Mouse (Mus musculus) kidney, postnatal 0 days (tissue): ENCODE measurements at regions not wholly inside any gene's neighbourhood (a gene's known extent, or its start where the extent isn't known, plus 50 kb on each side); places are given as distances from the start of the nearest gene placed in this dataset.

Source experiments
- ATAC-seq: fragments of 200-750 bp; cut with Nextera tagmentation; replicated peaks from 2 replicates; pipeline ENCODE4 v1.8.0; 2017; ENCODE audit warnings: low read depth, moderate number of reproducible peaks, moderate TSS enrichment, moderate library complexity; ENCODE audit not compliant: low FRiP score
- DNase-seq: peaks from one replicate; pipeline ENCODE4 v3.0.0-alpha.2; 2016; ENCODE audit warnings: low spot score
- H3K27ac ChIP-seq: fragments of 300-500 bp; sonication (generic); 2 replicates; pipeline ENCODE4 v1.5.1; 2014; ENCODE audit warnings: mild to moderate bottlenecking
- H3K27me3 ChIP-seq: fragments of 300-500 bp; sonication (generic); 2 replicates; pipeline ENCODE4 v1.6.1; 2014; ENCODE audit warnings: low read length, mixed read lengths; ENCODE audit not compliant: insufficient read depth
- H3K36me3 ChIP-seq: fragments of 300-500 bp; sonication (generic); 2 replicates; pipeline ENCODE4 v1.6.1; 2014; ENCODE audit warnings: low read length, mixed read lengths; ENCODE audit not compliant: insufficient read depth
- H3K4me1 ChIP-seq: fragments of 300-500 bp; sonication (generic); replicated peaks from 2 replicates; pipeline ENCODE4 v1.6.1; 2014; ENCODE audit warnings: antibody characterized with exemption, low read length, mixed read lengths; ENCODE audit not compliant: insufficient read depth
- H3K4me2 ChIP-seq: fragments of 300-500 bp; sonication (generic); 2 replicates; pipeline ENCODE4 v1.6.1; 2014; ENCODE audit warnings: mild to moderate bottlenecking, low read length, moderate library complexity, mixed read lengths
- H3K4me3 ChIP-seq: fragments of 300-500 bp; sonication (generic); replicated peaks from 2 replicates; pipeline ENCODE4 v1.5.1; 2014; ENCODE audit warnings: low read depth, low read length
- H3K9ac ChIP-seq: fragments of 300-500 bp; sonication (generic); 2 replicates; pipeline ENCODE4 v1.6.1; 2014; ENCODE audit warnings: low read depth, low read length
- H3K9me3 ChIP-seq: fragments of 300-500 bp; sonication (generic); replicated peaks from 2 replicates; pipeline ENCODE4 v1.6.1; 2016; ENCODE audit warnings: low read length, inconsistent platforms, mixed read lengths
- CTCF ChIP-seq: IDR thresholded peaks from 2 replicates; pipeline ENCODE4 v1.5.1; 2016; ENCODE audit warnings: antibody characterized with exemption, low read depth, mild to moderate bottlenecking, moderate library complexity
- WGBS: fragments of 180-500 bp; shearing (Covaris S2); extraction: QIAGEN DNeasy Blood & Tissue Kit; methylation state at CpG from one replicate; pipeline ENCODE4 v1.1.7; 2014; 5-methylcytosine and 5-hydroxymethylcytosine counted together

DNA sequence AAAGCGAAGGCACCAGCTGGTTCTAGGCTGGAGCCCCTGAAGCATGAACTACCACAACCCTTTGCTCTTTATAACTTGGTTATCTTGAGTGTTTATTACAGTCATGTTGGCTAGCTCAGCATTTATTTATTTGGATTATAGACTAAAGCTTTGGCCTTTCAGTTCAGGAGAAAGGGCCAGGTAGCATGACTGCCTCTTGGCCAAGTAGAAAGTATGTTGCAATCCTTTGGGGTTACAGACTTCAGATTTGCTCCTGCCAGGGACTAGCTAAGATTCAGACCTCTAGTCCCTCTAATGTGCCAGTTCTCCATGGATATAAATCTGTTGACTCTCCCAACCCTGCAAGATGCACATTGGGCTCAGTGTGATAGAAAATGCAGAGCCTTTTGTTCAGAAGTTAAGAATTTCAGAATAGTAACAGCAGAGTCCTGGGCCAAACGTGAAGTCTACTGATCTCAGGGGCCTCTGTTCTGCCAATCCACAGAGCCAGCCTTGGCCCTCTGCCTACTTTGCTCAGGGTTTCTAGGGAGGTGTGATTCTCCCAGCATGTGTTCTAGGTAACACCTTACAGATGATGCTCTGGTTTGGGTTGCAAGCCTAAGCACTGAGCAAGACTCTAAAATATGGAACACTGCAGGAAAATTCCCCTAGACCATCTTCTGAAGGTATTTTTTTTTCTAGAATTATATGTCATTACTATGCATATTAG lies 218.2 kb downstream of the Eipr1 start:
- Histone ChIP-seq H3K27me3 (no peaks in the 10 kb centered on the region), H3K27ac (no peak overlapping the region), H3K36me3 (no peaks in the 10 kb centered on the region), H3K4me1 (no peaks in the 10 kb centered on the region), H3K9ac (no peak overlapping the region), H3K4me3 (no peak overlapping the region), H3K9me3 (0 out of 2 replicates have a peak, but pooled peaks cover 3% of the 10 kb centered on the region), H3K4me2 (no peak overlapping the region)
- 79% methylated on average over 2 of the region's 2 CpGs for WGBS
- ATAC-seq (no peak), DNase-seq (no peak)
- TF ChIP-seq CTCF: no peak

DNA sequence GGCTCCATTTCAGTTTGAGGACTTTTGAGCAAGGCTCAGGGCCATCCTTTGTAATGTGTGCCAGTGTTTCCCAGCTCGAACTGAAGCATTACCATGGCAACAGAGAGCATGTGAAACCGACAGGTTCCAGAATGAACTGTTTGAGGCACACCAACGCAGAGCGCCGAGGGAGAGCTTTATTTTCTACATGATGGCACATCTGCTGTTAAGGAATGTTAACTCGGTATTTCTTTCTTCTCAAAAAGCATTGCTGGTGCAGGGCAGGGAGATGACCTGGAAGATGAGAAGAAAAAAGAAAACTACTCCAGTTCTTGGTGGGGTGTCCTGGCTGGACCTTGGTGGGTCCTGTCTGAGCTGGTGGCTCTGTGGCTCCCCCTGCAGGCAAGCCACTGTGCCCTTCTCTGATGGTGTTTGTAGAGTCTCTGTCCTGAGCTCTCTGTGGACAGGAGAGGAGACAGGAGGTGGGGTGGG lies 223.0 kb downstream of the Eipr1 start:
- no peak overlapping the region for H3K27ac ChIP-seq
- no peaks in the 10 kb centered on the region for H3K36me3 ChIP-seq
- 0 out of 2 replicates have a peak, but pooled peaks cover 3% of the 10 kb centered on the region for H3K9me3 ChIP-seq
- no peak overlapping the region for H3K9ac ChIP-seq
- peak; percentile 59 for TF ChIP-seq CTCF
- no peak overlapping the region for H3K4me2 ChIP-seq
- ATAC-seq (0 out of 2 replicates have a peak, but pooled peaks have one; percentile 29), DNase-seq (no peak)
- 52% methylated on average over 6 of the region's 6 CpGs for WGBS
- no peaks in the 10 kb centered on the region for H3K4me1 ChIP-seq
- H3K4me3 ChIP-seq: no peak overlapping the region
- no peaks in the 10 kb centered on the region for H3K27me3 ChIP-seq

- Histone ChIP-seq H3K4me2 (no peak overlapping the region), H3K36me3 (no peaks in the 10 kb centered on the region), H3K4me3 (no peak overlapping the region), H3K4me1 (no peaks in the 10 kb centered on the region), H3K9me3 (0 out of 2 replicates have a peak, but pooled peaks cover 3% of the 10 kb centered on the region), H3K27ac (no peak overlapping the region), H3K9ac (no peak overlapping the region), H3K27me3 (no peaks in the 10 kb centered on the region)
- 0 out of 2 replicates have a peak, but pooled peaks have one; percentile 36 for ATAC-seq
- DNase-seq: no peak
- TF ChIP-seq CTCF: no peak
- 83% methylated on average over 5 of the region's 5 CpGs for WGBS
Observed at GRCm38 (mm10) chr12:28975249-28975648, 223.6 kb downstream of the Eipr1 start.

DNA sequence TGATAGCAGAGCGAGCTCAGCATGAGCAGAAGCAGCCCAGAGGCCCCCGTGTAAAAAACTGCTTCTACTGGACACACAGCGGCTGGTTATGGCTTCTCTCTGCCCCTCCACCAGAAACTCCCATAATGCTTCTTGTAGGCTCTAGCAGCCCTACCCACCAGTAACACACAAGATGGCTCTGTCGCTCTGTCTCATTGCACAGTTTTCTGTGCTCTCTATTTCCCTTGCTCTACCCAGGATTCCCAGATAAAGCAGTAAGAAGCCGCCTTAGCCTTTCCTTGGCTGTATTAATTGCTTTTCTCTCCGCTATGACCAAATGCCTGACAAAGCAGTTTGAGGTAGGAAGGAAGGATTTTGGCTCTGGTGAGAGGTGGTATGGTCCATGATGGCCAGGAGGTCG lies 228.1 kb downstream of the Eipr1 start:
- no peak for ATAC-seq
- Histone ChIP-seq H3K4me2 (no peak overlapping the region), H3K36me3 (no peaks in the 10 kb centered on the region), H3K4me3 (no peak overlapping the region), H3K9me3 (no peaks in the 10 kb centered on the region), H3K4me1 (no peaks in the 10 kb centered on the region), H3K9ac (no peak overlapping the region), H3K27ac (no peak overlapping the region), H3K27me3 (no peaks in the 10 kb centered on the region)
- no peak for TF ChIP-seq CTCF
- DNase-seq: no peak
- WGBS: 81% methylated on average over 7 of the region's 7 CpGs

- Histone ChIP-seq H3K4me3 (no peak overlapping the region), H3K4me2 (no peak overlapping the region), H3K36me3 (no peaks in the 10 kb centered on the region), H3K9ac (no peak overlapping the region), H3K27ac (no peak overlapping the region), H3K9me3 (no peaks in the 10 kb centered on the region), H3K27me3 (no peaks in the 10 kb centered on the region), H3K4me1 (no peaks in the 10 kb centered on the region)
- ATAC-seq (no peak), DNase-seq (no peak)
- no peak for TF ChIP-seq CTCF
- 71% methylated on average over 7 of the region's 7 CpGs for WGBS
Observed at GRCm38 (mm10) chr12:28986214-28986613, 234.6 kb downstream of the Eipr1 start.

DNA sequence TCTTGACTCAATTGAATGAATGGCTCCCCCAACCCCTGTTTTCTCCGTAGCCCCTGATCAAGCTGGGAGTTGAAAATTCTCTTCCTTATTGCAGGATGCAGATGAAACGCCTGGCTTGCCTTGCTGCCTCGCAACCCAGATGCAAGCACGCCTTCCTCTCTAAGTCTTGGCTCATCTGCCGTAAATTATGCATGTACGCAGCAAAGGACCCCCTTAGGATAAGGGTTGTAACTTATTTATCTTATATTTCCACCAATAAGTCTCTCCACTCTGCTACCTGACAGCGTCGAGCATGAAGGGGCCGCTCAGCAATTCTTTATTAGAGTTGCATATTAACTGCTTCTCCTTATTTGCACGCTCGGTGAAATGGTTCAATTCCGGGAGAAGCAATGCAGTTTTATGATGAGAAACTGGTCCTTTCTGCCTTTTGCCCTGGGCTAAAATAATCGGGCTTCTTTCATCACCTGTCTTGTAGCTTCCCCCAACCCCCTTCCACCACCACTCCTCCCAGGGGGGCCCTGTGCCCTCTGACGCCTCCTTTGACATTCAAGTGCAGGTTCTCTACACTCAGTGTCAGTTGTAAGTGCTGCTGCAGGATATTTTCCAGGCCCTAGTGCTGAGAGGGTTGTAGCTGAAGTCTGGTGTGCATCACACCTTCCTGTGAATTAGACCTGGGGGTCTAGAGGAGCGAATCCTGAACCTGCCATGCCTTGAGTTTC lies 246.0 kb downstream of the Eipr1 start:
- no peak for TF ChIP-seq CTCF
- Histone ChIP-seq H3K9me3 (no peaks in the 10 kb centered on the region), H3K4me2 (no peak overlapping the region), H3K4me1 (no peaks in the 10 kb centered on the region), H3K9ac (no peak overlapping the region), H3K27ac (no peak overlapping the region), H3K36me3 (no peaks in the 10 kb centered on the region), H3K27me3 (no peaks in the 10 kb centered on the region), H3K4me3 (no peak overlapping the region)
- 43% methylated on average over 15 of the region's 15 CpGs for WGBS
- ATAC-seq (no peak), DNase-seq (no peak)
